8 mouse cellular contexts compared by ENCODE assay signal in the genomic region with DNA sequence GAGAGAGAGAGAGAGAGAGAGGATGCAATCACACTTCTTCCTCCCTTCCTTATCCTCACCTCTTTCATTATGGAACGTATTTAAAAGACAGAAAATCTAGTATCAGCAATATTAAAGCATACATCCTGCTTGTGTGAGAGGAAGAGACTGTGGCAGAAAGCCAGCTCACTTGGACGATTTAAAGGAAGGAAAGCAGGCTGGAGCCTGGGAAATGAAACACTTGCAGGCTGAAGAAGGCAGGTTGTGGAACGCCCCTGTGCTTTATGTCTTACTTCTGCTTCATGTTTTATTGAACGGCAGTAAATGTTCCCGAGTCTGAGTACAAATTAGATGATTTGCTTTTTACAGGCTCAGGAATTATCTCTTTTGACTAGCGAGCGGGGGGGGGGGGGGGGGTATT. TPM values are rescaled to one million over a fixed set of nuclear protein-coding genes. Genes with fewer than 3 reads are reported as not detected.
DNase-seq lines count a peak whose midpoint lies in the region; ATAC-seq and TF ChIP-seq lines count a peak whose summit lies in the region.
"Had no signal": no experiment of that assay in that cellular context is flagged by ENCODE, and none has a peak within 500 bp of the region (broad histone marks: within the 10 kb centered on the region; RNA-seq: fewer than 3 reads in every experiment).

No protein-coding gene starts in this region.

- H3K27ac ChIP-seq in midbrain, embryonic 14.5 days (replicated peaks; ENCODE audit: low read depth, low read length), result no peak overlapping the region
- H3K27ac ChIP-seq in midbrain, embryonic 13.5 days, result no peak overlapping the region
- H3K27ac ChIP-seq in midbrain, postnatal 0 days (ENCODE audit: low read depth, low read length), result no peak overlapping the region
- H3K27ac ChIP-seq: limb, embryonic 15.5 days had no signal

- H3K4me2 ChIP-seq in midbrain, embryonic 14.5 days (ENCODE audit: low read length), result no peak overlapping the region
- H3K4me2 ChIP-seq in midbrain, embryonic 13.5 days (replicated peaks), result no peak overlapping the region
- peak overlapping the region; percentile 29 for H3K4me2 ChIP-seq in midbrain, postnatal 0 days (ENCODE audit: low read depth, low read length, poor library complexity, severe bottlenecking)
- H3K4me2 ChIP-seq: limb, embryonic 15.5 days had no signal

- no peak overlapping the region for H3K9ac ChIP-seq in midbrain, embryonic 14.5 days (replicated peaks; ENCODE audit: low read length)
- H3K9ac ChIP-seq in midbrain, embryonic 13.5 days (replicated peaks), result no peak overlapping the region
- H3K9ac ChIP-seq in midbrain, postnatal 0 days (replicated peaks; ENCODE audit: low read length, poor library complexity, severe bottlenecking), result no peak overlapping the region
- H3K9ac ChIP-seq: limb, embryonic 15.5 days had no signal

- H3K4me3 ChIP-seq in midbrain, embryonic 14.5 days (replicated peaks; ENCODE audit: low read depth, low read length), result no peak overlapping the region
- H3K4me3 ChIP-seq in midbrain, embryonic 13.5 days (replicated peaks), result no peak overlapping the region
- no peak overlapping the region for H3K4me3 ChIP-seq in midbrain, postnatal 0 days (ENCODE audit: low read depth, low read length)
- H3K4me3 ChIP-seq: limb, embryonic 15.5 days had no signal

- H3K4me1 ChIP-seq in midbrain, embryonic 14.5 days (ENCODE audit: control insufficient read depth, insufficient read depth, low read length), result no peaks in the 10 kb centered on the region
- 0 out of 2 replicates have a peak, but pooled peaks cover 4% of the 10 kb centered on the region for H3K4me1 ChIP-seq in midbrain, embryonic 13.5 days (replicated peaks)
- no peaks in the 10 kb centered on the region for H3K4me1 ChIP-seq in midbrain, postnatal 0 days (ENCODE audit: insufficient read depth, low read length)

- no peak for TF ChIP-seq CTCF in midbrain, postnatal 0 days (IDR thresholded peaks at IDR 0.05)

- no peak for ATAC-seq in midbrain, embryonic 14.5 days (ENCODE audit: low FRiP score, low TSS enrichment)
- no peak for ATAC-seq in midbrain, embryonic 13.5 days
- ATAC-seq in midbrain, postnatal 0 days (ENCODE audit: low FRiP score), result no peak

- DNase-seq in midbrain, embryonic 14.5 days, result peak; percentile 56
- DNase-seq in heart, adult 9 months (ENCODE audit: low spot score in 2 of 2), result peak; percentile 20 to 29
- DNase-seq in kidney, postnatal 36 days, result peak; percentile 14 to 43
- DNase-seq in midbrain, postnatal 0 days (ENCODE audit: low spot score), result peak; percentile 48
- DNase-seq in gastrocnemius, adult 18-20 months (ENCODE audit: low spot score), result no peak
- DNase-seq in thymus, adult 18-20 months, result no peak

- whole genome bisulfite sequencing in midbrain, embryonic 14.5 days, result 41% methylated on average over 7 of the region's 7 CpGs
- 47% methylated on average over 7 of the region's 7 CpGs for WGBS in midbrain, embryonic 13.5 days
- WGBS in midbrain, postnatal 0 days, result 35% methylated on average over 7 of the region's 7 CpGs

- no peaks in the 10 kb centered on the region for H3K27me3 ChIP-seq in midbrain, embryonic 14.5 days (ENCODE audit: control insufficient read depth, insufficient read depth, low read length)
- H3K27me3 ChIP-seq in midbrain, embryonic 13.5 days, result no peaks in the 10 kb centered on the region
- no peaks in the 10 kb centered on the region for H3K27me3 ChIP-seq in midbrain, postnatal 0 days (ENCODE audit: insufficient read depth, low read length)
- H3K27me3 ChIP-seq: limb, embryonic 15.5 days had no signal

- no peaks in the 10 kb centered on the region for H3K9me3 ChIP-seq in midbrain, embryonic 14.5 days (ENCODE audit: control insufficient read depth, low read length)
- no peaks in the 10 kb centered on the region for H3K9me3 ChIP-seq in midbrain, embryonic 13.5 days
- no peaks in the 10 kb centered on the region for H3K9me3 ChIP-seq in midbrain, postnatal 0 days (ENCODE audit: low read length)
- H3K9me3 ChIP-seq: limb, embryonic 15.5 days had no signal

- no peaks in the 10 kb centered on the region for H3K36me3 ChIP-seq in midbrain, embryonic 14.5 days (ENCODE audit: control insufficient read depth, insufficient read depth, low read length)
- H3K36me3 ChIP-seq in midbrain, embryonic 13.5 days, result no peaks in the 10 kb centered on the region
- no peaks in the 10 kb centered on the region for H3K36me3 ChIP-seq in midbrain, postnatal 0 days (ENCODE audit: insufficient read depth, low read length)
- H3K36me3 ChIP-seq: limb, embryonic 15.5 days had no signal

RNA-seq across cellular contexts. Expression of a gene that starts 29.1 kb away (rescaled TPM):
- polyA plus RNA-seq in midbrain, embryonic 14.5 days (2014; fragmentation: Nextera tagmentation; extraction: Ambion mirVana), result not detected in 2 replicates
- polyA plus RNA-seq in midbrain, embryonic 13.5 days (2015; fragmentation: Nextera tagmentation; extraction: Ambion mirVana), result not detected in 2 replicates
- not detected in 2 replicates for total RNA-seq in midbrain, postnatal 0 days (2014; rRNA removed)
- not detected in 2 replicates for polyA plus RNA-seq in midbrain, postnatal 0 days (2015; fragmentation: Nextera tagmentation; extraction: Ambion mirVana)
- total RNA-seq in gastrocnemius, adult 18-20 months (2021), result not detected

Comparison
In these comparisons a context has a peak if more than half of its experiments do, and no peak if none do; other contexts are left out.
1. DNase-seq: peak in midbrain, embryonic 14.5 days (single experiment), heart, adult 9 months (2 of 2), kidney, postnatal 36 days (2 of 2) and midbrain, postnatal 0 days (single experiment); none in gastrocnemius, adult 18-20 months (single experiment) and thymus, adult 18-20 months (0 of 2).